Mouse (Mus musculus): ENCODE measurements at regions not wholly inside any gene's neighbourhood (a gene's known extent, or its start where the extent isn't known, plus 50 kb on each side); places are given as distances from the start of the nearest gene placed in this dataset.

- Histone ChIP-seq H3K27me3 (ENCODE audit: control insufficient read depth, insufficient read depth, low read length) (no peaks in the 10 kb centered on the region), H3K36me3 (ENCODE audit: control insufficient read depth, insufficient read depth, low read length) (no peaks in the 10 kb centered on the region), H3K9ac (ENCODE audit: low read depth, low read length) (no peak overlapping the region), H3K79me2 (ENCODE audit: control insufficient read depth, insufficient read depth, low read length) (no peaks in the 10 kb centered on the region), H3K4me3 (ENCODE audit: insufficient read depth, low read depth, low read length) (no peak overlapping the region), H3K27ac (replicated peaks; ENCODE audit: insufficient read depth, low read depth, low read length) (no peak overlapping the region), H3K4me1 (ENCODE audit: control insufficient read depth, insufficient read depth, low read length) (no peaks in the 10 kb centered on the region)
- TF ChIP-seq POLR2A (IDR thresholded peaks at IDR 0.05; ENCODE audit: extremely low read depth, insufficient read depth, low read length), result no peak
- TF ChIP-seq CTCF (IDR thresholded peaks at IDR 0.05; ENCODE audit: low read depth, low read length), result no peak
- DNase-seq (ENCODE audit: extremely low read depth, low read depth, low spot score), result no peak
- WGBS, result 77% methylated on average over 4 of the region's 4 CpGs
Measured at GRCm38 (mm10) chr15:3831802-3832201, 147.6 kb downstream of the Fbxo4 start.

GRCm38 (mm10) chr15:3805430-3805829 is 173.9 kb downstream of the Fbxo4 start:
- H3K27ac ChIP-seq (replicated peaks; ENCODE audit: insufficient read depth, low read depth, low read length), result no peak overlapping the region
- no peaks in the 10 kb centered on the region for H3K79me2 ChIP-seq (ENCODE audit: control insufficient read depth, insufficient read depth, low read length)
- 83% methylated on average over 2 of the region's 2 CpGs for WGBS
- no peaks in the 10 kb centered on the region for H3K4me1 ChIP-seq (ENCODE audit: control insufficient read depth, insufficient read depth, low read length)
- H3K27me3 ChIP-seq (ENCODE audit: control insufficient read depth, insufficient read depth, low read length), result no peaks in the 10 kb centered on the region
- H3K9ac ChIP-seq (ENCODE audit: low read depth, low read length), result no peak overlapping the region
- no peak for DNase-seq (ENCODE audit: extremely low read depth, low read depth, low spot score)
- no peak overlapping the region for H3K4me3 ChIP-seq (ENCODE audit: insufficient read depth, low read depth, low read length)
- TF ChIP-seq CTCF (IDR thresholded peaks at IDR 0.05; ENCODE audit: low read depth, low read length), result no peak
- no peak for TF ChIP-seq POLR2A (IDR thresholded peaks at IDR 0.05; ENCODE audit: extremely low read depth, insufficient read depth, low read length)
- H3K36me3 ChIP-seq (ENCODE audit: control insufficient read depth, insufficient read depth, low read length), result no peaks in the 10 kb centered on the region

- TF ChIP-seq POLR2A (IDR thresholded peaks at IDR 0.05; ENCODE audit: extremely low read depth, insufficient read depth, low read length), result no peak
- no peak for TF ChIP-seq CTCF (IDR thresholded peaks at IDR 0.05; ENCODE audit: low read depth, low read length)
- no peak overlapping the region for H3K9ac ChIP-seq (ENCODE audit: low read depth, low read length)
- H3K4me3 ChIP-seq (ENCODE audit: insufficient read depth, low read depth, low read length), result no peak overlapping the region
- no peaks in the 10 kb centered on the region for H3K4me1 ChIP-seq (ENCODE audit: control insufficient read depth, insufficient read depth, low read length)
- no peaks in the 10 kb centered on the region for H3K79me2 ChIP-seq (ENCODE audit: control insufficient read depth, insufficient read depth, low read length)
- no peak for DNase-seq (ENCODE audit: extremely low read depth, low read depth, low spot score)
- 89% methylated on average over 3 of the region's 3 CpGs for WGBS
- H3K27me3 ChIP-seq (ENCODE audit: control insufficient read depth, insufficient read depth, low read length), result no peaks in the 10 kb centered on the region
- no peaks in the 10 kb centered on the region for H3K36me3 ChIP-seq (ENCODE audit: control insufficient read depth, insufficient read depth, low read length)
- H3K27ac ChIP-seq (replicated peaks; ENCODE audit: insufficient read depth, low read depth, low read length), result no peak overlapping the region
Measured at GRCm38 (mm10) chr15:3775865-3776264, 192.6 kb upstream of the Ghr start.

GRCm38 (mm10) chr15:3772228-3772789 is 189.0 kb upstream of the Ghr start:
- WGBS, result 86% methylated on average over 8 of the region's 8 CpGs
- no peak overlapping the region for H3K27ac ChIP-seq (replicated peaks; ENCODE audit: insufficient read depth, low read depth, low read length)

GRCm38 (mm10) chr15:3770312-3770711 is 187.0 kb upstream of the Ghr start:
- no peak overlapping the region for H3K9ac ChIP-seq (ENCODE audit: low read depth, low read length)
- 85% methylated on average over 4 of the region's 4 CpGs for WGBS
- H3K79me2 ChIP-seq (ENCODE audit: control insufficient read depth, insufficient read depth, low read length), result no peaks in the 10 kb centered on the region
- TF ChIP-seq POLR2A (IDR thresholded peaks at IDR 0.05; ENCODE audit: extremely low read depth, insufficient read depth, low read length) (no peak), CTCF (IDR thresholded peaks at IDR 0.05; ENCODE audit: low read depth, low read length) (no peak)
- H3K4me1 ChIP-seq (ENCODE audit: control insufficient read depth, insufficient read depth, low read length), result no peaks in the 10 kb centered on the region
- DNase-seq (ENCODE audit: extremely low read depth, low read depth, low spot score), result no peak
- H3K27ac ChIP-seq (replicated peaks; ENCODE audit: insufficient read depth, low read depth, low read length), result no peak overlapping the region
- H3K4me3 ChIP-seq (ENCODE audit: insufficient read depth, low read depth, low read length), result no peak overlapping the region
- no peaks in the 10 kb centered on the region for H3K27me3 ChIP-seq (ENCODE audit: control insufficient read depth, insufficient read depth, low read length)
- no peaks in the 10 kb centered on the region for H3K36me3 ChIP-seq (ENCODE audit: control insufficient read depth, insufficient read depth, low read length)

More at GRCm38 (mm10) chr15:3772228-3772789, 189.0 kb upstream of the Ghr start:
- TF ChIP-seq POLR2A (IDR thresholded peaks at IDR 0.05; ENCODE audit: extremely low read depth, insufficient read depth, low read length) (no peak), CTCF (IDR thresholded peaks at IDR 0.05; ENCODE audit: low read depth, low read length) (no peak)
- Histone ChIP-seq H3K79me2 (ENCODE audit: control insufficient read depth, insufficient read depth, low read length) (no peaks in the 10 kb centered on the region), H3K9ac (ENCODE audit: low read depth, low read length) (no peak overlapping the region), H3K4me3 (ENCODE audit: insufficient read depth, low read depth, low read length) (no peak overlapping the region), H3K4me1 (ENCODE audit: control insufficient read depth, insufficient read depth, low read length) (no peaks in the 10 kb centered on the region), H3K27me3 (ENCODE audit: control insufficient read depth, insufficient read depth, low read length) (no peaks in the 10 kb centered on the region), H3K36me3 (ENCODE audit: control insufficient read depth, insufficient read depth, low read length) (no peaks in the 10 kb centered on the region)
- no peak for DNase-seq (ENCODE audit: extremely low read depth, low read depth, low spot score)

GRCm38 (mm10) chr15:3764726-3765125 is 181.4 kb upstream of the Ghr start:
- TF ChIP-seq CTCF (IDR thresholded peaks at IDR 0.05; ENCODE audit: low read depth, low read length) (no peak), POLR2A (IDR thresholded peaks at IDR 0.05; ENCODE audit: extremely low read depth, insufficient read depth, low read length) (no peak)
- DNase-seq (ENCODE audit: extremely low read depth, low read depth, low spot score), result no peak
- 90% methylated on average over 3 of the region's 3 CpGs for WGBS
- Histone ChIP-seq H3K27me3 (ENCODE audit: control insufficient read depth, insufficient read depth, low read length) (no peaks in the 10 kb centered on the region), H3K79me2 (ENCODE audit: control insufficient read depth, insufficient read depth, low read length) (no peaks in the 10 kb centered on the region), H3K9ac (ENCODE audit: low read depth, low read length) (no peak overlapping the region), H3K27ac (replicated peaks; ENCODE audit: insufficient read depth, low read depth, low read length) (no peak overlapping the region), H3K36me3 (ENCODE audit: control insufficient read depth, insufficient read depth, low read length) (no peaks in the 10 kb centered on the region), H3K4me3 (ENCODE audit: insufficient read depth, low read depth, low read length) (no peak overlapping the region), H3K4me1 (ENCODE audit: control insufficient read depth, insufficient read depth, low read length) (no peaks in the 10 kb centered on the region)
